ENCODE assay signal across 7 mouse cellular contexts in the genomic region with DNA sequence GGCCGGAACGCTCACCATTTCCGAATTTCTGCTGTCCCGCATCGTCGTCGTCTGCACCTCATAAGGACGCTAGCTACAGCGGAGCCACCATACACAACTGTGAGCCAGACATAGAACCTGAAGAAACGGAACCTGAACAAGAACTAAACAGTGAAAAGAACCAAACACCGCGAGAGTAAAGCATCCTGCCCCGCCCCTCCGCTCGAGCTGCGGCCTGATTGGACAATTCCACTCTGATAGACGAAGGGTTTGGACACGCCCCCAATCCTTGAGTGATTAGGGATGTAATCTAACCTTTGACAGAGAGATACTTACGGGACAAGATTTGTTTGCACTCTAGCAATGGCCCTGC. TPM values are rescaled to one million over a fixed set of nuclear protein-coding genes. Genes with fewer than 3 reads are reported as not detected.
DNase-seq lines count a peak whose midpoint lies in the region; ATAC-seq lines count a peak whose summit lies in the region.

A gene (minus strand): TSS at position 149 of the 352 bp plus-strand sequence.

- peak within 1 kb of the TSS; percentile 91 for H3K9ac ChIP-seq in embryonic facial prominence, embryonic 11.5 days (replicated peaks; ENCODE audit: low read length)
- peak within 1 kb of the TSS; percentile 83 for H3K9ac ChIP-seq in midbrain, embryonic 11.5 days (ENCODE audit: low read length)

- H3K9me3 ChIP-seq in embryonic facial prominence, embryonic 11.5 days (replicated peaks; ENCODE audit: control insufficient read depth, low read length), result no peaks in the 10 kb centered on the region
- H3K9me3 ChIP-seq in midbrain, embryonic 11.5 days (ENCODE audit: control insufficient read depth, low read length), result no peaks in the 10 kb centered on the region

- under 1% methylated on average over 19 of the region's 19 CpGs for WGBS in embryonic facial prominence, embryonic 11.5 days
- under 1% methylated on average over 19 of the region's 19 CpGs for WGBS in midbrain, embryonic 11.5 days

- intact Hi-C loops in left cerebral cortex, postnatal 4 days (cut with DNase I), result no loop called here

- no peaks in the 10 kb centered on the region for H3K36me3 ChIP-seq in embryonic facial prominence, embryonic 11.5 days (replicated peaks; ENCODE audit: control insufficient read depth, insufficient read depth, low read depth, low read length)
- H3K36me3 ChIP-seq in midbrain, embryonic 11.5 days (ENCODE audit: control insufficient read depth, insufficient read depth, low read length), result no peaks in the 10 kb centered on the region

- DNase-seq in adrenal gland, postnatal 25 days, result peak; percentile 86
- peak; percentile 94 for DNase-seq in embryonic facial prominence, embryonic 11.5 days (ENCODE audit: low spot score)
- peak; percentile 99 for DNase-seq in heart, adult 11 months
- peak; percentile 91 for DNase-seq in kidney, adult 11 months
- DNase-seq in left cerebral cortex, postnatal 4 days, result peak; percentile 91
- DNase-seq in midbrain, embryonic 11.5 days (ENCODE audit: low spot score, missing footprints), result peak; percentile 99
- DNase-seq in right cerebral cortex, postnatal 4 days, result peak; percentile 88

- no peaks in the 10 kb centered on the region for H3K27me3 ChIP-seq in embryonic facial prominence, embryonic 11.5 days (ENCODE audit: control insufficient read depth, insufficient read depth, low read length)
- no peaks in the 10 kb centered on the region for H3K27me3 ChIP-seq in midbrain, embryonic 11.5 days (ENCODE audit: control insufficient read depth, insufficient read depth, low read length)

- H3K4me3 ChIP-seq in embryonic facial prominence, embryonic 11.5 days (ENCODE audit: low read depth, low read length), result peak within 1 kb of the TSS; percentile 86
- H3K4me3 ChIP-seq in midbrain, embryonic 11.5 days (ENCODE audit: low read depth, low read length), result peak within 1 kb of the TSS; percentile 79

- H3K4me2 ChIP-seq in embryonic facial prominence, embryonic 11.5 days (ENCODE audit: low read depth, low read length), result peak within 1 kb of the TSS; percentile 86
- peak within 1 kb of the TSS; percentile 64 for H3K4me2 ChIP-seq in midbrain, embryonic 11.5 days

- ATAC-seq in embryonic facial prominence, embryonic 11.5 days (replicated peaks; ENCODE audit: insufficient number of reproducible peaks, low FRiP score, low TSS enrichment, low read depth), result peak; percentile 64; the same call in 1 of the 2 replicates
- ATAC-seq in midbrain, embryonic 11.5 days (ENCODE audit: low FRiP score), result peak; percentile 90

- no peaks in the 10 kb centered on the region for H3K4me1 ChIP-seq in embryonic facial prominence, embryonic 11.5 days (ENCODE audit: control insufficient read depth, insufficient read depth, low read length)
- H3K4me1 ChIP-seq in midbrain, embryonic 11.5 days (ENCODE audit: control insufficient read depth, insufficient read depth, low read length), result peaks cover 4% of the 10 kb centered on the region

- H3K27ac ChIP-seq in embryonic facial prominence, embryonic 11.5 days (replicated peaks; ENCODE audit: low read depth, low read length), result 0 out of 2 replicates have a peak within 1 kb of the TSS, but pooled peaks have one; percentile 28
- peak within 1 kb of the TSS; percentile 21; the same call in 1 of the 2 replicates for H3K27ac ChIP-seq in midbrain, embryonic 11.5 days (ENCODE audit: low read depth, low read length)

RNA-seq across cellular contexts. Expression of the gene that starts here (rescaled TPM):
- 4.6 and 5.9 TPM in 2 replicates for total RNA-seq in adrenal gland, postnatal 25 days (2021)
- polyA plus RNA-seq in embryonic facial prominence, embryonic 11.5 days (2014; fragmentation: Nextera tagmentation; extraction: Ambion mirVana), result 10.3 and 11.8 TPM in 2 replicates
- 1 to 10 TPM; 7.1 to 7.5 TPM for total RNA-seq in left cerebral cortex, postnatal 4 days (2021)
- polyA plus RNA-seq in midbrain, embryonic 11.5 days (2014; fragmentation: Nextera tagmentation; extraction: Ambion mirVana), result 11.4 and 11.9 TPM in 2 replicates

Comparison
In these comparisons a context has a peak if more than half of its experiments do, and no peak if none do; other contexts are left out.
1. Peak in every context shown above with its lines: DNase-seq, ATAC-seq, H3K4me3 ChIP-seq and H3K27ac ChIP-seq.